Mouse (Mus musculus) macrophage (primary cell): ENCODE results near the gene Plekhh3. TPM values are rescaled to one million over a fixed set of nuclear protein-coding genes. Genes with fewer than 3 reads are reported as not detected.

Source experiments
- H3K27ac ChIP-seq: fragments of 350-480 bp; formaldehyde crosslinking; 2 replicates; pipeline ENCODE4 v1.9.0; 2021
- H3K36me3 ChIP-seq: fragments of 350-480 bp; formaldehyde crosslinking; 2 replicates; pipeline ENCODE4 v1.9.0; 2021; ENCODE audit errors: inconsistent target
- H3K4me3 ChIP-seq: fragments of 350-480 bp; formaldehyde crosslinking; 2 replicates; pipeline ENCODE4 v1.9.0; 2021; ENCODE audit errors: inconsistent target
- H3K79me2 ChIP-seq: fragments of 350-480 bp; formaldehyde crosslinking; 2 replicates; pipeline ENCODE4 v1.9.0; 2021; ENCODE audit errors: inconsistent target
- WGBS: methylation state at CpG from one replicate; pipeline ENCODE4 v1.1.7; 2026; ENCODE audit warnings: inconsistent platforms; ENCODE audit not compliant: missing documents; 5-methylcytosine and 5-hydroxymethylcytosine counted together
- polyA plus RNA-seq: library from polyadenylated mRNA; stranded (reverse); fragments of 250-400 nt; gene quantifications from 3 replicates; pipeline ENCODE4 v1.2.4, GENCODE M21; 2018; ENCODE audit warnings: inconsistent platforms

Gene Plekhh3
- polyA plus RNA-seq, 1 experiment from 2014 or later = 0.67 TPM

DNA sequence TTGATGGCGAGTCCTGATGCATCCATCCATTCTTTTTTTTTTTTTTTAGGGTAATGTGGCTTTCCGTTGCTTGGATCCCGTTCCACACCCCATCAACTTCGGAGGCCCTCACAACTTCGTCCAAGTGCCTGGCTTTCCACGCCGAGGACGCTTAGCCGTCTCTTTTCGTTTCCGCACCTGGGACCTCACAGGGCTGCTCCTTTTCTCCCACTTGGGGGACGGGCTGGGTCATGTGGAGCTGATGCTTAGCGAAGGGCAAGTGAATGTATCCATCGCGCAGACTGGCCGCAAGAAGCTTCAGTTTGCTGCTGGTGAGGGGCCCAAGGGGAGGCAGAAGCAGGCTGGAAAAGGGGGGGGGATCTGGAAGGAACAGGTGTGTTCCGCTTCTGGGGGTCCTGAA lies 9.1 kb upstream of the Plekhh3 start:
- no peaks in the 10 kb centered on the region for H3K36me3 ChIP-seq
- no peaks in the 10 kb centered on the region for H3K79me2 ChIP-seq

DNA sequence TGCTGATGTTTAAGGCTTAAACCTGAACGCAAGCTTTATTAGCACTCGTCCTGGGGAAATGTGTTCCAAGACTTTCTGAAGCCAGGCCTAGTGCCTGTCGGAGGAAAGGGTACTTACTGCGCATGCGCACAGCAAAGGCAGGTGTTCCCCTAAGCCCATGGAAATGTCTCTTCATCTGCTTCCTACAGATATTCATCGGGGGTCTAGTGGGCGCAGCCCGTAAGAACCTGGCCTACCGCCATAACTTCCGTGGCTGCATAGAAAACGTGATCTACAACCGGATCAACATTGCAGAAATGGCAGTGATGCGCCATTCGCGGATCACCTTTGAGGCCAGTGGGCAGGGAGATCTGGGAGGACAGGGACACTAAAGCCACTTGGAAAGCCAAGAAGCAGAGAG lies 8.2 kb upstream of the Plekhh3 start:
- 95% methylated on average over 15 of the region's 15 CpGs for WGBS
- H3K27ac ChIP-seq = no peak overlapping the region
- H3K36me3 ChIP-seq = no peaks in the 10 kb centered on the region
- no peaks in the 10 kb centered on the region for H3K79me2 ChIP-seq
- H3K4me3 ChIP-seq = no peak overlapping the region

More for the DNA sequence above, 9.1 kb upstream of the Plekhh3 start:
- Histone ChIP-seq H3K4me3 (no peak overlapping the region), H3K27ac (no peak overlapping the region)
- WGBS = 89% methylated on average over 16 of the region's 17 CpGs

DNA sequence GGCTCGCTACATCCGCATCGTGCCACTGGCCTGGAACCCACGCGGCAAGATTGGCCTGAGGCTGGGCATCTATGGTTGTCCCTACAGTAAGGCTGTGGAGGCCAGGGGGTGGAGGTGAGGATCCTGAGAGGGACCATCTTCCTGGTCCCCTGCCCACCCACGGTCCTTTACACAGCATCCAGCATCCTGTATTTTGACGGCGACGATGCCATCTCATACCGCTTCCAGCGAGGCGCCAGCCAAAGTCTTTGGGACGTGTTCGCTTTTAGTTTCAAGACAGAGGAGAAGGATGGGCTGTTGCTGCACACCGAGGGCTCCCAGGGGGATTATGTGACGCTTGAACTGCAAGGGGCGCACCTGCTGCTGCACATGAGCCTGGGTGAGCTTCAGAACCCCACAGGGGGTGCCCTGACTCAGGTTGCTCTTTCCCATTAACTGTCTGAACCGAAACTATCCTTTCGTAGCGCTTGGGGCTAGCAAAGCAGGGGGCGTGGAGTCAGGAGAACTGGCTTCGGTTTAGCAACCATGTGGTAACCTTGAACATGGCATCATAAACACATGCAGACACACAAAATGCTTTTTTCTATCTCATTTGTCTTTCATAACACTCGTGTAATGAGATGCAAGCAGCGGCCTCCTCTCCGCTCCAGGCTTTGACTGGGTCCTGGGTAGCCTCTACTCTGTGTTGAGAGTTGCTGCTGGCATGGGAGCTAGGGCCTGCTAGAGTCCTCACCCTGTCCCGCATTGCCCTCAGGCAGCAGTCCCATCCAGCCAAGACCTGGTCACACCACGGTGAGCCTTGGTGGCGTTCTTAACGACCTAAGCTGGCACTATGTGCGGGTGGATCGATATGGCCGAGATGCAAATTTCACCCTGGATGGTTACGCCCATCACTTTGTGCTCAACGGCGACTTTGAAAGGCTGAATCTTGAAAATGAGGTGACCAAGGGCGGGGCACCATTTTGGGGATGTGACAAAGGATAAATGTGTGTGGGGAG lies 7.2 kb upstream of the Plekhh3 start:
- no peaks in the 10 kb centered on the region for H3K79me2 ChIP-seq
- H3K27ac ChIP-seq = no peak overlapping the region
- H3K4me3 ChIP-seq = no peak overlapping the region
- no peaks in the 10 kb centered on the region for H3K36me3 ChIP-seq
- WGBS = 77% methylated on average over 36 of the region's 36 CpGs

DNA sequence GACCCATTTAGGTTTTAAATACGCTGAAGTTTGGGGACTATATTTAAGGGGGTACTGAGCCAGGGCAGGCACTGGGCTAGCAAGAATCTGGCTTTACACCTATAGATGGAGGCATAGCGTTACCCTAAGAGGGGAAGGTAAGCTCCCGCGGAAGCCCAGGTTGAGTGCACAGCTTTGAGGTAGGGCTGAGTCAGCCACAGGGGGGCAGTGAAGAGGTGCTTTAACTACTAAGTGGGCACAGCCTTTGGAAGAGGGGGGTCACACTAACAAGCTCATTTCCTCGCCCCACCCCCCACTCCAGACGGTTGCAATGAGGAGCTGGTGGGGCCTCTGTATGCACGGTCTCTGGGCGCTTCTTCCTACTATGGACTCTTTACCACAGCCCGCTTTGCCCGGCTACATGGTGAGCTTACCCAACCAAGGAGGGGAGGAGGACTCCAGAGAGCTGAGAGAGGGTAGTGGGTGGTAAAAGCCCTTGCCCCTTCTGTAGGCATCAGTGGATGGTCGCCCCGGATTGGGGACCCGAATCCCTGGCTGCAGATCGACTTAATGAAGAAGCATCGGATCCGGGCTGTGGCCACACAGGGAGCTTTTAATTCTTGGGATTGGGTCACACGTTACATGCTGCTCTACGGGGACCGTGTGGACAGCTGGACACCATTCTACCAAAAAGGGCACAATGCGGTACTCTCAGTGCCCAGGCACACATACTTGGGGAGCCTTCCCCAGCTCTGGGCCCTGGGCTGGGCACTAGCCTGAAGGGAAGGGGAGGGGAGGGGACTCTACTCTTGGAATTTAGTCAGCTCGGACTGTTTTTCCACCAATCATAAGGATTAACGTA lies 6.0 kb upstream of the Plekhh3 start:
- 51% methylated on average over 22 of the region's 22 CpGs for WGBS
- no peaks in the 10 kb centered on the region for H3K36me3 ChIP-seq
- no peak overlapping the region for H3K4me3 ChIP-seq
- H3K27ac ChIP-seq = no peak overlapping the region
- H3K79me2 ChIP-seq = no peaks in the 10 kb centered on the region

DNA sequence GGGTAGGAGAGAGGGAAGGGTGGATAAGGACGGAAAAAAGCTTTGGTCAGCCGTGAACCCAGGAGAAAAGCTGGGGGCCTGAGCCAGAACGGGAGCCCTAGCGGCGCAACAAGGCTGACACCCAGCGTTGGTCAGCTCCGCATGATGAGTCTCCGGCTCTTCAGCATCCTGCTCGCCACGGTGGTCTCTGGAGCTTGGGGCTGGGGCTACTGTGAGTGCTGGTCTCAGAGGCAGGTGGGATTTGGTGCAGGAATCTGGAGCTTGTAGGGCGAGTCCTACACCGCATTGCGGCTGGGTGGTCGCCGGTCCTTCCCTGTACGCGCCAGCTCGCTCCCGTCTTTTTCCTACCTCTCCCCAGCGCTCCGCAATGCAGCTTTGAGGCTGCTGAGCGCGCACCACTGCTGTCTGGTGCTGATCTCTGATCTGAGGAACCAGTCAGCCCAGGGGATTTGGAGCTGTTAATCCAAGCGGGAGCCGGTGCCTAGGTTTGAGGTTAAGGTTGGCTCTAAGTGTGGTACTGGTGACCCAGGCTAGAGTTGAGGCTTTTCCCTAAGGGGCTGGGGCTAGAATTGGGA lies 5.1 kb upstream of the Plekhh3 start:
- Histone ChIP-seq H3K36me3 (no peaks in the 10 kb centered on the region), H3K79me2 (no peaks in the 10 kb centered on the region), H3K27ac (no peak overlapping the region), H3K4me3 (no peak overlapping the region)
- 6% methylated on average over 25 of the region's 25 CpGs for WGBS

DNA sequence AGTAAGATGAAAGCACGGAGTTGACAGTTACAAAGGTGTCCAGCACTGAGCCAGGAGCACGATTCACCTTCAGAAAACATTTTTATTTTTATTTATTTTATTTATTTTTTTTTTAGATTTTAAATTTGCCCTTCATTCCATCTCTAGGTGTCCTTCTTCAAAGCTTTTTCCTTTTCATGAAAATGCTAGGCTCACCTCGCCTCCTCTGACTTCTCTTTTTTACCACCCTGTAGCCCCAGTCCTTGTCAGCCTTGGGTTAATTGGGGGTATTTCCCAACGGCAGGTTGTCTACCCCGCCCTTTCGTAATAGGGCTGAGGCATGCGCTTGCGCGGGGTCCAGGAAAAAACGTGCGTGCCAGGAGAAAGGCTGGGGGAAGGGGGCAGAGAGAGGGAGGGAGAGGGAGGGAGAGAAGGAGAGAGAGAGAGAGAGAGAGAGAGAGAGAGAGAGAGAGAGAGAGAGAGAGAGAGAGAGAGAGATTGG lies 4.5 kb upstream of the Plekhh3 start:
- Histone ChIP-seq H3K79me2 (no peaks in the 10 kb centered on the region; the same call in 1 of the 2 replicates), H3K27ac (no peak overlapping the region), H3K36me3 (no peaks in the 10 kb centered on the region), H3K4me3 (no peak overlapping the region)
- WGBS = 9% methylated on average over 6 of the region's 11 CpGs

DNA sequence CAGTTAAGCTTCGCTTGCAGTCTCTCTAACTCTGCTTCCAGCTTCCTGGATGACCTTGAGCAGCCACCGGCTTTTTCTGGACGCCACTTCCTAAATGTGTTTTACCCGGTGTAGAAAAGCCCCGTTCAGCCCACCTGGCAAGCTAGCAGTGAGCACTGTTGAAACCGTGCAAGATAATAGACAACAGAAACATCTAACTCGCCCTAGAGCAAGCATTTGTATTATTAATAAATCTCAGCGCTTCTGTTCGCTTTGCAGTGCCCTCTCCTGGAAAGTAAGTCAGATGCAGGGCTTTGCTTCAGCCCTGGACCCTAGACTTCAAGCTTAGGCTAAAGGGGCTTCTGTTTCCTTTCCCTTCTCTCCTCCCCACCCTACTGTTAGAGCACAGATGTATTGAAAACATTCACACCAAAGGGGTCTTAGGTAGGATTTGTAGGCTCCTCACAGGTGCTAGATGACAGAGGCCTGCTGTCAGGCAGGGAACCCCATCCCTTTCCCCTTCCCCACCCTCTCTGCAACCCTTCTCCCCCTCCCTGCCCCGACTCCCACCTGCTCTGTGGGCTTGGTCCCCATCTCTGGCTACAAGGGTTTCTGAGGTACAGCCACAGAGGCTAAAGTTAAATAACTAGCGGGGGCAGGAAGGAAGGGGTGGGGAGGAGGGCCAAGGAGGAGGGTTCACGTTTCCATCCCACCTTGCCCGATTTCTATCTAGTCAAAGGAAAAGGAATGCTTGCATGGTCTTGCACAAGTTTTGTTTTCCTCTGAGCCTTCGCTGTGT lies 3.9 kb upstream of the Plekhh3 start, which contains the start of gene Ccr10:
Gene Ccr10, minus strand, starts transcription at position 593 of the 778 bp plus-strand sequence.
- 25% methylated on average over 12 of the region's 14 CpGs for WGBS
- Histone ChIP-seq H3K79me2 (no peaks in the 10 kb centered on the region; the same call in 1 of the 2 replicates), H3K36me3 (no peaks in the 10 kb centered on the region), H3K27ac (peak within 1 kb of the TSS; percentile 37), H3K4me3 (peak within 1 kb of the TSS; percentile 22)

DNA sequence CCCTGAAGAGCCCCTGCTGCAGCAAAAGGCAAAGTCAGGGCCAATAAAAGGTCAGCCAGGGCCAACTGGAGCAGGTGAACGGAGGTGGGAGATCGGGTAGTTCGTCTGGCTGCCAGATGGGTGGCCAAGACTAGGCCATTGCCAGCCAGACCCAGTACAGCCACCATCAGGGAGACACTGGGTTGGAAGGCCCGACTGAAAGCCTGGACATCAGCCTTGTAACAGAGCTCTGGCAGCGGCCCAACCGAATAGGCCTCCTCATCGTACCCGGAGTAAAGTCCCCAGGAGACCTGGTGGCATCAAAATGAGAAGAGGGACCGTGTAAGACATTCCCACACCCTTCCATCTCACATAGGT lies 3.2 kb upstream of the Plekhh3 start:
- H3K4me3 ChIP-seq = peak overlapping the region; percentile 22
- no peaks in the 10 kb centered on the region for H3K36me3 ChIP-seq
- 36% methylated on average over 8 of the region's 9 CpGs for WGBS
- peak overlapping the region; percentile 37 for H3K27ac ChIP-seq
- no peaks in the 10 kb centered on the region; the same call in 1 of the 2 replicates for H3K79me2 ChIP-seq

DNA sequence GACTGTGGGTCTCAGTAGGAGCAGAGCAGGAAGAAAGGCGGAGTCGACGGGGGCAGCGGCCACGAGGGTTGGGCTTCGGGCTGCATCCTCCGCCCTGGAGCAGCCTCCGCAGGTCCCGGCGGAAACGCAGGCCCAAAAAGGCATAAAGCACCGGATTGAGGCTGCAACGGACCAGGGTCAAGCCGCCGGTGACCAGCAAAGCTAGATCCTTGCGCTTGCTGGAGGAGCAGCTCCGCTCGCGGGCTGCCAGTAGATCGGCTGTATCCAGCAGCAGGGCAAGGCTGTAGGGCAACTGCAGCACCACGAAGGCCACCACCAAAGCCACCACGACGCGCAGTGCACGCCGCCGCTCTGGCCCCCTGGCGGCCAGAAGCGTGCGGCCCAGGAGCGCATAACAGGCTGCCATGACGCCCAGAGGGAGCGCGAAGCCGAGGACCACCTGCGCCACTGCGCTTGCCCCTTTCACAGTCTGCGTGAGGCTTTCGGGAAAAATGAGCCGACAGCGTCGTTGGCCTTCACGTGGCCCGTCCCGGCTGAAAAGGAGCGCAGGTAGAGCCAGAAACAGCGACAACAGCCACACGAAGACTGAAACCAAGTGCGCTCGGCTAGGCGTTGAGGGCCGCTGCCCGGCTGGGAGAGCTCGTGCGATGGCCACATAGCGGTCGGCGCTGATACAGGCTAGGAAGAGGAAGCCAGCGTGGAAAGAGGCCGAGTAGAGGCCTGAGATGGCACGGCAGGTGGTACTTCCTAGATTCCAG lies 2.7 kb upstream of the Plekhh3 start:
- H3K36me3 ChIP-seq = no peaks in the 10 kb centered on the region
- H3K4me3 ChIP-seq = peak overlapping the region; percentile 22
- peak overlapping the region; percentile 37 for H3K27ac ChIP-seq
- WGBS = 5% methylated on average over 61 of the region's 61 CpGs
- H3K79me2 ChIP-seq = no peaks in the 10 kb centered on the region; the same call in 1 of the 2 replicates

DNA sequence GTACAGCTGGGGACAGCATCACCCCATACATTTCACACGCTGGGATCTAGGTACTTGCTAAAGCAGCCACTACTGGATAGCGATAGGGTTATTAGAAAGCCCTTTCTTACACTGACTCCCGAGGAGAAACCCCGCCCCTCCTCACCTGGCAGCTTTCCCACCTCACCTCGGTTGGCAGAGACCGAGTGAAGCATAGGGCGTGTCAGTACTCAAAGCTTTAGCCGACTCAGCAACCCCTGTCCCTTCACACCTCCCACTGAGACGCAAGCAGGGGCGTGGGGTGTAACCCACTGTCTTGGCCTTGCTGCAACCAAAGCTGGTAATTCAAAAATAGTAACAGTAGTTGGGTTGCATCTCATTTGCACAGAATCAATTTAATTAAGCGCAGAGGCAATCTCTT lies 2.0 kb upstream of the Plekhh3 start:
- no peaks in the 10 kb centered on the region for H3K36me3 ChIP-seq

DNA sequence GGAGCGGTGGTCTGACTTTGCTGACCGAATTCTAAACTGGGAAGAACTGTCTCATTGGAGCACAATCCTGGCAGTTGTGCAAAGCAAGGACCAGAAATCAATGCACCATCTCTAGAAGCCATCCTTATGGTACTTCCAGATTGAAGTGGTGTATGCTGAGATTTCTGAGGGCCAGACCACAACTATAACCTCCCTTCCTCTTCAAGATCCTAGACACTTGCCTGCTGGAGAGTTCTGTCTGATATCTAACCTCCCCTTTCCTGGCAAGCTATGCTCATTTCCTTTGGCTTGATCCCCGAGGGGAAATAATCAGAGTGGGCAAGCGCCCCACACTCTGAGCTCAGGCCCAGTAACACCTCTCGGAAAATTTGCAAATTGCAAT lies 1.3 kb upstream of the Plekhh3 start:
- WGBS = 7% methylated on average over 4 of the region's 5 CpGs
- 0 out of 2 replicates have a peak, but pooled peaks cover 5% of the 10 kb centered on the region for H3K36me3 ChIP-seq
- no peaks in the 10 kb centered on the region; the same call in 1 of the 2 replicates for H3K79me2 ChIP-seq
- peak overlapping the region; percentile 80 for H3K27ac ChIP-seq
- peak overlapping the region; percentile 57 for H3K4me3 ChIP-seq

More for the DNA sequence above, 2.0 kb upstream of the Plekhh3 start:
- peak overlapping the region; percentile 19 for H3K27ac ChIP-seq
- H3K4me3 ChIP-seq = peak overlapping the region; percentile 6; the same call in 1 of the 2 replicates
- H3K79me2 ChIP-seq = no peaks in the 10 kb centered on the region; the same call in 1 of the 2 replicates
- WGBS = 23% methylated on average over 11 of the region's 11 CpGs

DNA sequence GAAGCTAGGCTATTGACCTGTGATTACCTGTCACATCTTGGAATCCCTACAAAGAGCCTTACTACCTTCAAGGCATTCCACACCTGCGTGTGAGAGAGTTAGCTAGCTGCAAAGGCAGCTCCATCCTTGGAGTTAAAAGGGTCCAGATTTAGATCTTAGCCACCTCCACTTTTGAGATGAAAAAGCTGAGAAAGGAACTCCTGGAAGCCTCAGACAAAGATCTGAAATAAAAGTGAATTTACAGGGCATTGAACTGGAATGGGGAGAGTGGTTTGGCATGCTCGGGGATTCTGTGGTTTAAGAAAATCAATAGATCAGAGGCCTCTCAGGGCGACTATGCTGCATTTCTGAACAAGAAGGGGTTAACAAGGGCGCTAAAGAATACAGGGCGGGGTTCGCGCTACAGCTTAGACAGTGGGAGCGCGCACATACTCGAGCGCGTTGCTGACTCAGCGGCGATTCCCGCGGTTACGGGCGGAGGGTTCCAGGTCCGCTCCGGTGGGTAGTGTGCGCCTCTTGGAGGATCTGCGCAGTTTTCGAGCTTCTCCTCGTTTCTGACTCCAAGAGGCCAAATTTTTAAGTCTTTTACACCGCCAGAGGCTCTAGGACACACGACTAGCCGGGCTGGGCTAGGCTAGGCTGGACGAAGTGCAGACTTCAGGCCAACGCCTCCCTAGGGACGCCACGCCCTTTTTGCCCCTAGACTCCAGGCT lies 726 bp upstream of the Plekhh3 start:
- Histone ChIP-seq H3K4me3 (peak overlapping the region; percentile 57), H3K27ac (peak overlapping the region; percentile 80), H3K36me3 (0 out of 2 replicates have a peak, but pooled peaks cover 7% of the 10 kb centered on the region), H3K79me2 (no peaks in the 10 kb centered on the region; the same call in 1 of the 2 replicates)
- WGBS = 2% methylated on average over 31 of the region's 31 CpGs
